Mouse (Mus musculus) embryonic facial prominence, embryonic 11.5 days (tissue): ENCODE results near the gene Gm49711. TPM values are rescaled to one million over a fixed set of nuclear protein-coding genes. Genes with fewer than 3 reads are reported as not detected.

ENCODE experiments used
- ATAC-seq: fragments of 200-750 bp; cut with Nextera tagmentation; replicated peaks from 2 replicates; pipeline ENCODE4 v1.8.0; 2017; ENCODE audit warnings: low read depth; ENCODE audit not compliant: insufficient number of reproducible peaks, low FRiP score, low TSS enrichment
- DNase-seq: peaks from one replicate; pipeline ENCODE4 v3.0.0-alpha.2; 2015; ENCODE audit warnings: low spot score
- H3K27ac ChIP-seq: fragments of 300-500 bp; sonication (generic); replicated peaks from 2 replicates; pipeline ENCODE4 v1.5.1; 2014; ENCODE audit warnings: mild to moderate bottlenecking, low read depth, low read length, control low read depth
- H3K27me3 ChIP-seq: fragments of 300-500 bp; sonication (generic); 2 replicates; pipeline ENCODE4 v1.6.1; 2014; ENCODE audit warnings: mild to moderate bottlenecking, low read length, moderate library complexity, mixed read lengths; ENCODE audit not compliant: control insufficient read depth, insufficient read depth
- H3K36me3 ChIP-seq: fragments of 300-500 bp; sonication (generic); replicated peaks from 2 replicates; pipeline ENCODE4 v1.6.1; 2014; ENCODE audit warnings: low read depth, mild to moderate bottlenecking, low read length, moderate library complexity, mixed read lengths; ENCODE audit not compliant: control insufficient read depth, insufficient read depth
- H3K4me1 ChIP-seq: fragments of 300-500 bp; sonication (generic); 2 replicates; pipeline ENCODE4 v1.6.1; 2014; ENCODE audit warnings: low read length, mixed read lengths; ENCODE audit not compliant: control insufficient read depth, insufficient read depth
- H3K4me2 ChIP-seq: fragments of 300-500 bp; sonication (generic); 2 replicates; pipeline ENCODE4 v1.6.1; 2014; ENCODE audit warnings: low read depth, mild to moderate bottlenecking, control low read depth, low read length, moderate library complexity
- H3K4me3 ChIP-seq: fragments of 300-500 bp; sonication (generic); 2 replicates; pipeline ENCODE4 v1.5.1; 2014; ENCODE audit warnings: low read depth, low read length, control low read depth
- H3K9ac ChIP-seq: fragments of 300-500 bp; sonication (generic); replicated peaks from 2 replicates; pipeline ENCODE4 v1.6.1; 2014; ENCODE audit warnings: mild to moderate bottlenecking, control low read depth, low read length
- H3K9me3 ChIP-seq: fragments of 300-500 bp; sonication (generic); replicated peaks from 2 replicates; pipeline ENCODE4 v1.6.1; 2016; ENCODE audit warnings: mild to moderate bottlenecking, low read length, inconsistent platforms, mixed read lengths; ENCODE audit not compliant: control insufficient read depth
- WGBS: fragments of 180-500 bp; shearing (Covaris S2); extraction: QIAGEN DNeasy Blood & Tissue Kit; methylation state at CpG from one replicate; pipeline ENCODE4 v1.1.7; 2014; 5-methylcytosine and 5-hydroxymethylcytosine counted together
- polyA plus RNA-seq: library from polyadenylated mRNA; unstranded; fragments of >200 nt; fragmentation: Nextera tagmentation; extraction: Ambion mirVana; gene quantifications from 2 replicates; pipeline ENCODE4 v1.2.1, GENCODE M21; 2014

The Gm49711 gene
- polyA plus RNA-seq, 1 experiment from 2014 or later, result 0.45 TPM

GRCm38 (mm10) chr16:92103572-92104331 lies 45.6 kb downstream of the Gm49711 start:
- peak; percentile 51; the same call in 1 of the 2 replicates for ATAC-seq
- Histone ChIP-seq H3K27ac (0 out of 2 replicates have a peak overlapping the region, but pooled peaks have one; percentile 20), H3K4me1 (no peaks in the 10 kb centered on the region), H3K4me3 (no peak overlapping the region), H3K9me3 (no peaks in the 10 kb centered on the region), H3K4me2 (no peak overlapping the region), H3K9ac (no peak overlapping the region), H3K36me3 (no peaks in the 10 kb centered on the region), H3K27me3 (no peaks in the 10 kb centered on the region)
- 44% methylated on average over 9 of the region's 9 CpGs for WGBS
- DNase-seq, result no peak

- H3K27ac ChIP-seq, result no peak overlapping the region
- no peak for DNase-seq
- WGBS, result 87% methylated on average over 2 of the region's 2 CpGs
Observed at GRCm38 (mm10) chr16:92104332-92104590, 46.1 kb downstream of the Gm49711 start.

GRCm38 (mm10) chr16:92104951-92105350 lies 46.8 kb downstream of the Gm49711 start:
- no peaks in the 10 kb centered on the region for H3K4me1 ChIP-seq
- H3K27me3 ChIP-seq, result no peaks in the 10 kb centered on the region
- no peak overlapping the region for H3K9ac ChIP-seq
- 88% methylated on average over 2 of the region's 2 CpGs for WGBS
- H3K9me3 ChIP-seq, result no peaks in the 10 kb centered on the region
- no peak overlapping the region for H3K4me3 ChIP-seq
- DNase-seq, result no peak
- H3K4me2 ChIP-seq, result no peak overlapping the region
- no peaks in the 10 kb centered on the region for H3K36me3 ChIP-seq
- no peak for ATAC-seq
- no peak overlapping the region for H3K27ac ChIP-seq

More at GRCm38 (mm10) chr16:92104332-92104590, 46.1 kb downstream of the Gm49711 start:
- H3K4me2 ChIP-seq, result no peak overlapping the region
- no peak overlapping the region for H3K4me3 ChIP-seq
- no peaks in the 10 kb centered on the region for H3K9me3 ChIP-seq
- H3K9ac ChIP-seq, result no peak overlapping the region
- no peak for ATAC-seq
- no peaks in the 10 kb centered on the region for H3K36me3 ChIP-seq
- H3K4me1 ChIP-seq, result no peaks in the 10 kb centered on the region
- H3K27me3 ChIP-seq, result no peaks in the 10 kb centered on the region

GRCm38 (mm10) chr16:92105631-92106030 lies 47.5 kb downstream of the Gm49711 start:
- H3K4me3 ChIP-seq, result no peak overlapping the region
- H3K9me3 ChIP-seq, result no peaks in the 10 kb centered on the region
- H3K27me3 ChIP-seq, result no peaks in the 10 kb centered on the region
- ATAC-seq, result no peak
- no peak overlapping the region for H3K4me2 ChIP-seq
- no peak for DNase-seq
- 72% methylated on average over 3 of the region's 3 CpGs for WGBS
- no peak overlapping the region for H3K27ac ChIP-seq
- H3K9ac ChIP-seq, result no peak overlapping the region
- H3K36me3 ChIP-seq, result no peaks in the 10 kb centered on the region
- H3K4me1 ChIP-seq, result no peaks in the 10 kb centered on the region

GRCm38 (mm10) chr16:92107346-92107745 lies 49.2 kb downstream of the Gm49711 start:
- Histone ChIP-seq H3K27ac (no peak overlapping the region), H3K36me3 (no peaks in the 10 kb centered on the region), H3K4me2 (no peak overlapping the region), H3K9me3 (no peaks in the 10 kb centered on the region), H3K4me1 (no peaks in the 10 kb centered on the region), H3K27me3 (no peaks in the 10 kb centered on the region), H3K9ac (no peak overlapping the region), H3K4me3 (no peak overlapping the region)
- DNase-seq (no peak), ATAC-seq (no peak)
- WGBS, result 90% methylated on average over 5 of the region's 5 CpGs

GRCm38 (mm10) chr16:92114706-92115241 lies 56.7 kb downstream of the Gm49711 start:
- WGBS, result 81% methylated on average over 5 of the region's 5 CpGs
- no peak for ATAC-seq
- Histone ChIP-seq H3K4me2 (no peak overlapping the region), H3K4me1 (no peaks in the 10 kb centered on the region; the same call in 1 of the 2 replicates), H3K27ac (no peak overlapping the region), H3K27me3 (no peaks in the 10 kb centered on the region), H3K36me3 (no peaks in the 10 kb centered on the region), H3K9ac (no peak overlapping the region; the same call in 1 of the 2 replicates), H3K9me3 (no peaks in the 10 kb centered on the region), H3K4me3 (no peak overlapping the region)
- no peak for DNase-seq

- 40% methylated on average over 20 of the region's 20 CpGs for WGBS
- Histone ChIP-seq H3K36me3 (no peaks in the 10 kb centered on the region), H3K27ac (no peak overlapping the region), H3K4me2 (peak overlapping the region; percentile 16; the same call in 1 of the 2 replicates), H3K4me3 (no peak overlapping the region), H3K9ac (peak overlapping the region; percentile 34; the same call in 1 of the 2 replicates), H3K27me3 (no peaks in the 10 kb centered on the region), H3K9me3 (no peaks in the 10 kb centered on the region), H3K4me1 (no peaks in the 10 kb centered on the region; the same call in 1 of the 2 replicates)
- ATAC-seq (peak; percentile 31; the same call in 1 of the 2 replicates), DNase-seq (peak; percentile 62)
Observed at GRCm38 (mm10) chr16:92115611-92116421, 57.7 kb downstream of the Gm49711 start.
